Mouse (Mus musculus) layer of hippocampus, postnatal 25 days (tissue): ENCODE data around the gene Rhox3g. TPM values are rescaled to one million over a fixed set of nuclear protein-coding genes. Genes with fewer than 3 reads are reported as not detected.
"Not testable (repeated sequence)": the region's sequence is repeated elsewhere in the genome, so short reads cannot be mapped to it uniquely, and the experiment has no call there.

Experiments
- DNase-seq, 2 experiments: peaks; one replicate each; pipeline ENCODE4 v3.0.0; 2022; ENCODE audit warnings: mixed read lengths in 2 of 2, low spot score in 1 of 2; ENCODE audit errors: extremely low spot score in 1 of 2
- total RNA-seq, 2 experiments: library from RNA; stranded (reverse); gene quantifications; 2 replicates each; pipeline ENCODE4 v1.2.3; 2021

Rhox3g gene
- total RNA-seq, result not detected

GRCm38 (mm10) chrX:37628512-37628911, at the start of gene Rhox3g:
Gene Rhox3g (minus strand): TSS chrX:37628612.
- DNase-seq, result not testable (repeated sequence)

- DNase-seq, result not testable (repeated sequence)
These were observed 44.8 kb upstream of the Rhox3g start, which contains the start of gene Rhox2h for GRCm38 (mm10) chrX:37673177-37673576. Gene Rhox2h (minus strand): TSS chrX:37673277.

DNA sequence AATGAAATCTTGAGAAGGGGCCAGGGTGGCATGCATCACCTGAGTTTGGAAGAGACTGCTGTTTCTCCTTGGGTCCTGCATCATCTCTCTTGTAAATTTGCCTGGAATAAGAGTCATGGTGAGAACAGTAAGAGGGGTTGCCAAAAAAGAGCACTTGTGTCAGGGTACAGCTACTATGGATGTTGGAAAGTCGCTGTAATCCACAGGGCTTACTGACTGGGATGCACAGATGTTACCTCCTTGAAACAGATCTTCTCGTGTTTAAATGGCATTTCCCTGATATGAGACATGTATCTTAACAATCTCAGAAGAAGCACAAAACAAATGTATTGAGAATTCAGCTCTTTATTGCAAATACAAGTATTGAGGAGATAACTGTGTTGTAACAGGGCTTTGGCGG, 40.3 kb upstream of the Rhox3g start, which contains the start of gene Rhox3h:
Gene Rhox3h, minus strand, starts transcription at position 101 of the 400 bp plus-strand sequence.
- not testable (repeated sequence) for DNase-seq

DNA sequence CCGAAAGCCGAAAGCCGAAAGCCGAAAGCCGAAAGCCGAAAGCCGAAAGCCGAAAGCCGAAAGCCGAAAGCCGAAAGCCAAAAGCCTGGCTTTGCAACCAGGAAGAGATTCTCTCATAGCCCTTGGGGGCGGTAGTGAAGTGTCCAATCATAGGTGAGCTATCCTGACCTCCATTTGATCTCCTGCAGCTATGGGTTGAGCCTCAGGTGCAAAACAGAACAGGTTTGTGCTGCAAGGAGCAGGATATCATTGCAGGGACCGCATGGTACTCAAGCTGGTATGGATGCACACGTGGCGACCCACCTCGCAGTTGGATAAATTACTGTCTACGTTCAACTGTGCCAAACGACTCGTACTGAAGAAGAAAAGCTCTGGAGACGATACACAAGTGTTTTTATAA, 22.8 kb upstream of the Rhox3g start, which contains the start of gene Rhox4g:
Gene Rhox4g, minus strand, starts transcription at position 101 of the 400 bp plus-strand sequence.
- DNase-seq, result not testable (repeated sequence)

DNA sequence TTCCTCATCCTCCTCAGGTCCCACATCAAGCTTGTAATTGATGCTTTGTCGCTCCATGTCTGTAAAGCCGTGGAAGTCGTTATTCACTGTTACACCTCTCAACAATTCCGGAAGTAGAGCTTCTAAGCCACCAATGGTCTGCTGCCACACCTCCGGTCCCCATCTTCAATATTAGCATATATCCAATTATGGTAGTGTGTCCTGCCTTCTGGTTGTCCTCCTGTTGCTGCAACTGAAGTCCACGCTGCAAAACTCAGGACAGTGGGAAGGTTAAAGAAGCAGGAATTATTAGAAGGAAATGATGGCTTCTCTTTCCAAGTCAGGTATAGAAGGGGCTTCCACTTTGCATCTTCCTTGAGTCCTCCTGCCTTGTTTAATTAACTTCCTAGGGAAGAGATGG, 15.0 kb upstream of the Rhox3g start, which contains the start of gene Rhox2g:
Gene Rhox2g, minus strand, starts transcription at position 101 of the 400 bp plus-strand sequence.
- not testable (repeated sequence) for DNase-seq

GRCm38 (mm10) chrX:37607604-37608003, 20.8 kb downstream of the Rhox3g start, which contains the start of gene Rhox4f:
Gene Rhox4f (minus strand): TSS chrX:37607704.
- DNase-seq, result not testable (repeated sequence)

GRCm38 (mm10) chrX:37580692-37581091, 47.7 kb downstream of the Rhox3g start, which contains the start of gene Rhox3f:
Gene Rhox3f (plus strand): TSS chrX:37580992.
- DNase-seq, result not testable (repeated sequence)

Other genes with a start within 250 kb of the Rhox3g start
- gene Rhox3a2, start 248.6 kb downstream of the Rhox3g start, total RNA-seq, result not detected
- gene Rhox4a2, start 237.8 kb downstream of the Rhox3g start, total RNA-seq, result not detected
- not detected for gene Rhox2b, start 216.5 kb downstream of the Rhox3g start, total RNA-seq
- gene Rhox4b, start 196.1 kb downstream of the Rhox3g start, total RNA-seq, result not detected
- not detected for gene Rhox2c, start 174.9 kb downstream of the Rhox3g start, total RNA-seq
- gene Rhox3c, start 170.0 kb downstream of the Rhox3g start, total RNA-seq, result not detected
- not detected for gene Rhox4c, start 148.3 kb downstream of the Rhox3g start, total RNA-seq
- gene Rhox2d, start 135.2 kb downstream of the Rhox3g start, total RNA-seq, result not detected
- gene Rhox4d, start 114.3 kb downstream of the Rhox3g start, total RNA-seq, result not detected
- gene Rhox2e, start 98.2 kb downstream of the Rhox3g start, total RNA-seq, result not detected
- gene Rhox3e, start 86.6 kb downstream of the Rhox3g start, total RNA-seq, result not detected
- gene Rhox4e, start 71.2 kb downstream of the Rhox3g start, total RNA-seq, result not detected
- gene Rhox2f, start 57.2 kb downstream of the Rhox3g start, total RNA-seq, result not detected
- not detected for gene Rhox3f, start 47.6 kb downstream of the Rhox3g start, total RNA-seq
- not detected for gene Rhox4f, start 20.9 kb downstream of the Rhox3g start, total RNA-seq
- gene Rhox2g, start 14.9 kb upstream of the Rhox3g start, total RNA-seq, result not detected
- not detected for gene Rhox4g, start 22.7 kb upstream of the Rhox3g start, total RNA-seq
- gene Rhox3h, start 40.2 kb upstream of the Rhox3g start, total RNA-seq, result not detected
- not detected for gene Rhox2h, start 44.7 kb upstream of the Rhox3g start, total RNA-seq
- not detected for gene Rhox5, start 176.2 kb upstream of the Rhox3g start, total RNA-seq
- gene Rhox6, start 198.3 kb upstream of the Rhox3g start, total RNA-seq, result not detected
- not detected for gene Rhox7a, start 203.1 kb upstream of the Rhox3g start, total RNA-seq